ENCODE assay signal across 9 mouse cellular contexts in genomic region chr5:125021298-125021697, GRCm38 (mm10). TPM values are rescaled to one million over a fixed set of nuclear protein-coding genes. Genes with fewer than 3 reads are reported as not detected.
DNase-seq lines count a peak whose midpoint lies in the region; ATAC-seq and TF ChIP-seq lines count a peak whose summit lies in the region.
"Had no signal": no experiment of that assay in that cellular context is flagged by ENCODE, and none has a peak within 500 bp of the region (broad histone marks: within the 10 kb centered on the region; RNA-seq: fewer than 3 reads in every experiment).

No protein-coding gene starts in this region.

- DNase-seq in heart, adult 2 months, result peak; percentile 65 to 83
- DNase-seq in right cerebral cortex, postnatal 10 days (ENCODE audit: low spot score in 2 of 2), result peak; percentile 65 to 67
- DNase-seq in right cerebral cortex, adult 2 months (ENCODE audit: low spot score in 2 of 2), result no peak
- DNase-seq in gastrocnemius, adult 8-10 months (ENCODE audit: low spot score in 2 of 2), result peak; percentile 87 to 93
- DNase-seq in stomach, postnatal 0 days (ENCODE audit: low spot score), result peak; percentile 60
- DNase-seq in ovary, postnatal 36 days (ENCODE audit: low spot score), result no peak
- DNase-seq in yolk sac, embryonic 10.5 days (ENCODE audit: low spot score), result no peak

- TF ChIP-seq CTCF in heart, adult 2 months (IDR thresholded peaks at IDR 0.05), result no peak
- TF ChIP-seq CTCF in stomach, postnatal 0 days (IDR thresholded peaks at IDR 0.05; ENCODE audit: low read depth), result no peak

- peak; percentile 64; the same call in 1 of the 2 replicates for TF ChIP-seq EP300 in heart, adult 2 months (IDR thresholded peaks at IDR 0.05; ENCODE audit: insufficient read depth, low read depth, low read length)
- TF ChIP-seq EP300 in stomach, postnatal 0 days (optimal IDR thresholded peaks at IDR 0.05), result no peak

- no peak for TF ChIP-seq POLR2A in heart, adult 2 months (IDR thresholded peaks at IDR 0.05; ENCODE audit: insufficient read depth, low read depth, low read length)

- H3K27me3 ChIP-seq in heart, adult 2 months (ENCODE audit: control insufficient read depth, insufficient read depth, low read length), result no peaks in the 10 kb centered on the region
- no peaks in the 10 kb centered on the region for H3K27me3 ChIP-seq in heart, embryonic 12.5 days (replicated peaks)
- no peaks in the 10 kb centered on the region for H3K27me3 ChIP-seq in stomach, postnatal 0 days (ENCODE audit: control insufficient read depth, insufficient read depth, low read length)

- H3K9me3 ChIP-seq in heart, embryonic 12.5 days (replicated peaks), result no peaks in the 10 kb centered on the region
- H3K9me3 ChIP-seq in stomach, postnatal 0 days (ENCODE audit: control insufficient read depth, low read length), result no peaks in the 10 kb centered on the region

- H3K4me2 ChIP-seq in heart, embryonic 12.5 days, result no peak overlapping the region
- no peak overlapping the region for H3K4me2 ChIP-seq in stomach, postnatal 0 days (replicated peaks; ENCODE audit: low read depth)

- WGBS in heart, adult 2 months, result 53% methylated on average over 11 of the region's 11 CpGs
- WGBS in heart, embryonic 12.5 days, result 88% methylated on average over 11 of the region's 11 CpGs
- 62% methylated on average over 11 of the region's 11 CpGs for WGBS in stomach, postnatal 0 days

- H3K79me2 ChIP-seq in heart, adult 2 months (replicated peaks; ENCODE audit: control insufficient read depth, insufficient read depth, low read length), result no peaks in the 10 kb centered on the region

- peaks cover 2% of the 10 kb centered on the region for H3K4me1 ChIP-seq in heart, adult 2 months (ENCODE audit: control insufficient read depth, insufficient read depth, low read length)
- peaks cover 21% of the 10 kb centered on the region; the same call in 1 of the 2 replicates for H3K4me1 ChIP-seq in heart, embryonic 12.5 days (replicated peaks)
- no peaks in the 10 kb centered on the region for H3K4me1 ChIP-seq in stomach, postnatal 0 days (replicated peaks; ENCODE audit: control insufficient read depth, insufficient read depth)

- no peak for ATAC-seq in heart, embryonic 12.5 days (ENCODE audit: insufficient number of reproducible peaks, low FRiP score)
- peak; percentile 43 for ATAC-seq in stomach, postnatal 0 days (ENCODE audit: low FRiP score, low TSS enrichment)

- no peak overlapping the region for H3K9ac ChIP-seq in heart, adult 2 months (ENCODE audit: low read depth, low read length)
- no peak overlapping the region for H3K9ac ChIP-seq in heart, embryonic 12.5 days
- H3K9ac ChIP-seq in stomach, postnatal 0 days (ENCODE audit: low read length), result no peak overlapping the region

- H3K27ac ChIP-seq in heart, adult 2 months, result peak overlapping the region; percentile 51; the same call in 1 of the 2 replicates
- no peak overlapping the region for H3K27ac ChIP-seq in heart, embryonic 12.5 days (ENCODE audit: poor library complexity, severe bottlenecking)
- H3K27ac ChIP-seq in stomach, postnatal 0 days (replicated peaks), result no peak overlapping the region

- H3K4me3 ChIP-seq in heart, adult 2 months, result no peak overlapping the region
- no peak overlapping the region for H3K4me3 ChIP-seq in heart, embryonic 12.5 days
- H3K4me3 ChIP-seq in stomach, postnatal 0 days (ENCODE audit: low read depth, low read length), result no peak overlapping the region

- intact Hi-C loops in heart, adult 2 months (cut with DNase I), result loop anchor here (5.0 kb wide), 1 partner anchor 246 kb away; no protein-coding TSS in a partner anchor

- 0 out of 2 replicates have a peak, but pooled peaks cover 3% of the 10 kb centered on the region for H3K36me3 ChIP-seq in heart, adult 2 months (ENCODE audit: control insufficient read depth, insufficient read depth, low read length)
- peaks cover 94% of the 10 kb centered on the region for H3K36me3 ChIP-seq in heart, embryonic 12.5 days
- peaks cover 46% of the 10 kb centered on the region for H3K36me3 ChIP-seq in stomach, postnatal 0 days (ENCODE audit: control insufficient read depth, insufficient read depth, low read length)

RNA-seq across cellular contexts. Expression of gene Rflna, which starts 18.3 kb away (rescaled TPM):
- total RNA-seq in heart, adult 2 months (2021), result under 1 TPM; 0.13 to 0.39 TPM
- 0.78 and 0.85 TPM in 2 replicates for polyA plus RNA-seq in heart, adult 2 months (2012; rRNA removed)
- 1.2 and 1.6 TPM in 2 replicates for polyA plus RNA-seq in heart, embryonic 12.5 days (2016; fragmentation: Nextera tagmentation; extraction: Ambion mirVana)
- total RNA-seq in gastrocnemius, adult 8-10 months (2022), result under 1 TPM in 1 of 4 experiments, not detected in 3; 0.19 TPM
- 1.8 and 2.3 TPM in 2 replicates for polyA plus RNA-seq in stomach, postnatal 0 days (2015; fragmentation: Nextera tagmentation; extraction: Ambion mirVana)
- total RNA-seq: common myeloid progenitor, adult 5-6 weeks had no signal

Comparison
In these comparisons a context has a peak if more than half of its experiments do, and no peak if none do; other contexts are left out.
1. DNase-seq: peak in heart, adult 2 months (2 of 2), right cerebral cortex, postnatal 10 days (2 of 2), gastrocnemius, adult 8-10 months (2 of 2) and stomach, postnatal 0 days (single experiment); none in right cerebral cortex, adult 2 months (0 of 2), ovary, postnatal 36 days (single experiment) and yolk sac, embryonic 10.5 days (single experiment).